Mouse (Mus musculus) CH12.LX (cell line): ENCODE data around the gene Six5. TPM values are rescaled to one million over a fixed set of nuclear protein-coding genes. Genes with fewer than 3 reads are reported as not detected.

Experiments
- DNase-seq: peaks from one replicate; pipeline ENCODE4 v3.0.0-alpha.2; 2013; ENCODE audit errors: extremely low read depth
- H3K27ac ChIP-seq: 2 replicates; pipeline ENCODE4 v1.5.1; 2012; ENCODE audit warnings: low read depth, mild to moderate bottlenecking, control low read depth, moderate library complexity; ENCODE audit not compliant: insufficient read depth
- H3K27me3 ChIP-seq: replicated peaks from 2 replicates; pipeline ENCODE3; 2012; ENCODE audit warnings: inconsistent platforms
- H3K36me3 ChIP-seq, 2 experiments: replicated peaks in 1 of 2; 2 replicates each; pipeline versions ENCODE3 to v1.6.1; 2012; ENCODE audit warnings: inconsistent platforms in 1 of 2, low read length in 1 of 2, mild to moderate bottlenecking in 1 of 2, mixed read lengths in 1 of 2, moderate library complexity in 1 of 2; ENCODE audit not compliant: control insufficient read depth in 1 of 2, insufficient read depth in 1 of 2
- H3K4me1 ChIP-seq, 2 experiments: 2 replicates each; pipeline ENCODE4 v1.6.1; 2012; ENCODE audit warnings: inconsistent platforms in 1 of 2, moderate library complexity in 1 of 2; ENCODE audit not compliant: insufficient read depth in 2 of 2, control insufficient read depth in 1 of 2
- H3K4me2 ChIP-seq: 2 replicates; pipeline ENCODE4 v1.6.1; 2012; ENCODE audit warnings: low read depth, mild to moderate bottlenecking, control low read depth; ENCODE audit not compliant: poor library complexity, insufficient read depth, severe bottlenecking
- H3K4me3 ChIP-seq, 3 experiments: fragments of 150-350 bp in 1 of 3; sonication (generic) in 1 of 3; replicated peaks in 1 of 3; 2 replicates each; pipeline versions ENCODE3 to v1.5.1; 2011 to 2012; ENCODE audit warnings: low read depth in 2 of 3, low read length in 2 of 3, mild to moderate bottlenecking in 2 of 3, moderate library complexity in 2 of 3, control low read depth in 1 of 3, improper control_type of control experiment in 1 of 3, inconsistent platforms in 1 of 3, mixed read lengths in 1 of 3; ENCODE audit not compliant: poor library complexity in 1 of 3
- H3K79me2 ChIP-seq: replicated peaks from 2 replicates; pipeline ENCODE4 v1.6.1; 2012; ENCODE audit warnings: mild to moderate bottlenecking, moderate library complexity; ENCODE audit not compliant: control insufficient read depth, poor library complexity, insufficient read depth, severe bottlenecking; ENCODE audit errors: extremely low read depth
- H3K9ac ChIP-seq: 2 replicates; pipeline ENCODE4 v1.6.1; 2012; ENCODE audit warnings: low read depth, mild to moderate bottlenecking, control low read depth, moderate library complexity; ENCODE audit not compliant: insufficient read depth
- H3K9me3 ChIP-seq: replicated peaks from 2 replicates; pipeline ENCODE3; 2012; ENCODE audit warnings: low read length, inconsistent platforms, mixed read lengths
- CTCF ChIP-seq, 2 experiments: IDR thresholded peaks in 1 of 2; conservative IDR thresholded peaks in 1 of 2; 2 replicates each; pipeline ENCODE4 v1.5.1; 2011 to 2012; ENCODE audit warnings: low read depth in 2 of 2, low read length in 2 of 2, improper control_type of control experiment in 1 of 2, inconsistent platforms in 1 of 2, mild to moderate bottlenecking in 1 of 2, moderate library complexity in 1 of 2
- ELF1 ChIP-seq: IDR thresholded peaks from 2 replicates; pipeline ENCODE4 v1.6.1; 2014; ENCODE audit warnings: low read depth, mild to moderate bottlenecking, inconsistent platforms, low read length, improper control_type of control experiment
- EP300 ChIP-seq: IDR thresholded peaks from 2 replicates; pipeline ENCODE4 v1.6.1; 2011; ENCODE audit warnings: low read length, improper control_type of control experiment
- ETS1 ChIP-seq: conservative IDR thresholded peaks from 2 replicates; pipeline ENCODE4 v1.6.1; 2012; ENCODE audit warnings: low read depth, mild to moderate bottlenecking, inconsistent platforms, low read length, improper control_type of control experiment, moderate library complexity
- GABPA ChIP-seq: IDR thresholded peaks from 2 replicates; pipeline ENCODE4 v1.6.1; 2012; ENCODE audit warnings: low read depth, low read length, improper control_type of control experiment, inconsistent platforms; ENCODE audit not compliant: insufficient replicate concordance
- JUN ChIP-seq: IDR thresholded peaks from 2 replicates; pipeline ENCODE4 v1.6.1; 2011; ENCODE audit warnings: low read depth, mild to moderate bottlenecking, low read length, improper control_type of control experiment, moderate library complexity; ENCODE audit not compliant: insufficient read depth
- MAX ChIP-seq: IDR thresholded peaks from 2 replicates; pipeline ENCODE4 v1.6.1; 2011; ENCODE audit warnings: low read length, improper control_type of control experiment
- MEF2A ChIP-seq: IDR thresholded peaks from 2 replicates; pipeline ENCODE4 v1.6.1; 2014; ENCODE audit warnings: low read depth, mild to moderate bottlenecking, inconsistent platforms, low read length, improper control_type of control experiment, borderline replicate concordance
- MXI1 ChIP-seq: IDR thresholded peaks from 2 replicates; pipeline ENCODE4 v1.6.1; 2011; ENCODE audit warnings: mild to moderate bottlenecking, low read depth, low read length, improper control_type of control experiment
- MYC ChIP-seq: IDR thresholded peaks from 2 replicates; pipeline ENCODE4 v1.6.1; 2011; ENCODE audit warnings: low read depth, mild to moderate bottlenecking, improper control_type of control experiment, low read length
- NRF1 ChIP-seq: IDR thresholded peaks from 2 replicates; pipeline ENCODE4 v1.6.1; 2014; ENCODE audit warnings: low read depth, mild to moderate bottlenecking, inconsistent platforms, low read length, improper control_type of control experiment, moderate library complexity
- PAX5 ChIP-seq: IDR thresholded peaks from 2 replicates; pipeline ENCODE4 v1.6.1; 2012; ENCODE audit warnings: low read length, inconsistent platforms, mixed read lengths
- POLR2A ChIP-seq: IDR thresholded peaks from 2 replicates; pipeline ENCODE4 v1.6.1; 2011; ENCODE audit warnings: low read depth, mild to moderate bottlenecking, improper control_type of control experiment, low read length
- SIN3A ChIP-seq: IDR thresholded peaks from 2 replicates; pipeline ENCODE4 v1.6.1; 2012; ENCODE audit warnings: low read length, improper control_type of control experiment, inconsistent platforms
- TBP ChIP-seq: conservative IDR thresholded peaks from 2 replicates; pipeline ENCODE4 v1.6.1; 2011; ENCODE audit warnings: low read depth, low read length, improper control_type of control experiment
- TCF12 ChIP-seq: IDR thresholded peaks from 2 replicates; pipeline ENCODE4 v1.6.1; 2014; ENCODE audit warnings: low read depth, mild to moderate bottlenecking, inconsistent platforms, low read length, improper control_type of control experiment
- USF1 ChIP-seq: IDR thresholded peaks from 2 replicates; pipeline ENCODE4 v1.6.1; 2014; ENCODE audit warnings: low read depth, mild to moderate bottlenecking, inconsistent platforms, low read length, improper control_type of control experiment
- USF2 ChIP-seq: conservative IDR thresholded peaks from 2 replicates; pipeline ENCODE4 v1.6.1; 2011; ENCODE audit warnings: low read depth, low read length, improper control_type of control experiment
- ZKSCAN1 ChIP-seq: IDR thresholded peaks from 2 replicates; pipeline ENCODE4 v1.6.1; 2012; ENCODE audit warnings: low read depth, inconsistent platforms, low read length, improper control_type of control experiment, borderline replicate concordance
- ZMIZ1 ChIP-seq: IDR thresholded peaks from 2 replicates; pipeline ENCODE4 v1.6.1; 2012; ENCODE audit warnings: low read depth, mild to moderate bottlenecking, inconsistent platforms, low read length, improper control_type of control experiment
- dilution Hi-C: fragments of 300-500 bp; cut with MboI; formaldehyde crosslinking; loops from 2 replicates; pipeline ENCODE4 v1.14.3; 2020; ENCODE audit warnings: low sequenced_read_pairs; ENCODE audit not compliant: extremely low pct_unique_long_range_greater_than_20kb, extremely low pct_ligation_motif_present
- in situ Hi-C: fragments of 300-500 bp; cut with MboI; formaldehyde crosslinking; loops from 3 replicates; pipeline ENCODE4 v1.14.3; 2019; ENCODE audit warnings: low sequenced_read_pairs, low pct_ligation_motif_present, low pct_unique_long_range_greater_than_20kb, mixed read lengths
- polyA plus RNA-seq: library from polyadenylated mRNA; unstranded; fragments of >175 nt; gene quantifications from 2 replicates; pipeline ENCODE4 v1.2.1, GENCODE M21; 2012; ENCODE audit warnings: low read depth; ENCODE audit not compliant: insufficient read length
- total RNA-seq, 2 experiments: library from RNA; depleted of rRNA; stranded (reverse); fragments of 300-350 nt in 1 of 2; fragments of >200 nt in 1 of 2; gene quantifications; 2 replicates each; pipeline ENCODE4 v1.2.3; 2012 to 2014

The Six5 gene
- total and polyA plus RNA-seq, 3 experiments = 0.16 to 1.8 (median 0.33) TPM

DNA sequence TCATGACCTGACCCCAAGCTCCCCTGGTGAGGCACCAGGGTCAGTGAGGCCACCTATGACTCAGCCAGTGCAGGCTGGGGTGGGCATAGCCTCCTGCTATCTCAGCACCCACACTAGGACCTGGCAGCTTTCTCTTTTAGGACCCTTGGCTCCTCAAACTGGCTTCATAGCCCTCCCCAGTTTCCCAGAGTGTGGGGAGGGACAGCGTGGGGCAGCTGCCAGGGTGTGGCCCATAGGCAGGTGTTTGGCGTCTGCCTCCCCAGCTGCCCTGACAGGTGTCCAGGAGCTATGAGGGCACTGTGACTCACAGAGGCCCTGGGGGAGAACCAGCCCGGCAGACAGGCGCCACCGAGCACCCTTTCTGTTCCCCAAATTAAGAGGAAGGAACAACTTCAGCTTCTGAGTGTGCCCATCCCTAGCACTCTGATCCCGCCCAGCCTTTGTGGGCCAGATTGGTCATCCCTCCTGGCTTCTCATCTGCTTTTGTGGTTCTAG is 10.1 kb upstream of the Six5 start (continued):
- TF ChIP-seq GABPA (no peak), MEF2A (0 out of 2 replicates have a peak, but pooled peaks have one; percentile 47), JUN (no peak), USF1 (no peak), CTCF (conservative IDR thresholded peaks at IDR 0.05 in 1 of 2, IDR thresholded peaks at IDR 0.05 in 1 of 2; ENCODE audit: low read depth in 2 of 2, low read length in 2 of 2) (no peak), SIN3A (0 out of 2 replicates have a peak, but pooled peaks have one; percentile 50), ETS1 (peak; percentile 75), MYC (0 out of 2 replicates have a peak, but pooled peaks have one; percentile 15), TBP (no peak), MAX (no peak), PAX5 (no peak), MXI1 (no peak), POLR2A (no peak), ZKSCAN1 (no peak)

DNA sequence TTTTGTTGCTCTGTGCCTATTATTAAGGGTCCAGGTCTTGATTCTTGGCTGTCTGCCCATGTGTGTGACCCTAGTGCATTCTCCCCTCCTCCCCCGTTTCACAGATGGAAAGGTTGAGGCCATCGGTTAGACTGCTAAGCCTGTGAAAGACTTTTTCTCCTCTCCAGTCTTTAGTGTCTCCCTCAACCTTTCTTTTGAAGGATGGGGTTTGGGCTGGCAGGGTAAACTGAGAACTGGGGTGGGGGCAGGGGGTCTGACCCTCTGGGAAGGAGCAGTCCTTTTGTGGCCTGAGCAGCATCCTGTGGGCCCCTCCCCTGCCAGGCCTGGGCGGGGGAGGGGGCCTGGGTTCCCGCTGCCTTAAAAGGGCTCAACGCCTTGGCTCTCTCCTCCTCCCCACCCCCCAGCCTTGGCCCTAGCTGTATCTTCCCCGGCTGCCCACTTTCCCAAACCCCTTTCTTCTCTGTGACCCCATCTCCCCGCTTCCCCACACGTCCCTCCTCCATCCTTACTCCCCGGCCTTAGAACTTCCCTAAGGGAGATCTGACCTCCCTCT is 9.4 kb upstream of the Six5 start:
- peaks cover 85% of the 10 kb centered on the region for H3K27me3 ChIP-seq
- no peak overlapping the region for H3K4me2 ChIP-seq
- DNase-seq = no peak
- H3K4me3 ChIP-seq = no peak overlapping the region
- H3K79me2 ChIP-seq = no peaks in the 10 kb centered on the region
- peaks cover 20 to 56% of the 10 kb centered on the region in 2 experiments for H3K4me1 ChIP-seq
- no peak overlapping the region for H3K9ac ChIP-seq
- TF ChIP-seq ELF1 (no peak), MXI1 (no peak), TCF12 (no peak), EP300 (no peak), NRF1 (no peak), ZMIZ1 (no peak)
- H3K27ac ChIP-seq = no peak overlapping the region
- no peaks in the 10 kb centered on the region for H3K9me3 ChIP-seq
- dilution Hi-C loops (no loop called here), in situ Hi-C loops (no loop called here)
- no peaks in the 10 kb centered on the region for H3K36me3 ChIP-seq

DNA sequence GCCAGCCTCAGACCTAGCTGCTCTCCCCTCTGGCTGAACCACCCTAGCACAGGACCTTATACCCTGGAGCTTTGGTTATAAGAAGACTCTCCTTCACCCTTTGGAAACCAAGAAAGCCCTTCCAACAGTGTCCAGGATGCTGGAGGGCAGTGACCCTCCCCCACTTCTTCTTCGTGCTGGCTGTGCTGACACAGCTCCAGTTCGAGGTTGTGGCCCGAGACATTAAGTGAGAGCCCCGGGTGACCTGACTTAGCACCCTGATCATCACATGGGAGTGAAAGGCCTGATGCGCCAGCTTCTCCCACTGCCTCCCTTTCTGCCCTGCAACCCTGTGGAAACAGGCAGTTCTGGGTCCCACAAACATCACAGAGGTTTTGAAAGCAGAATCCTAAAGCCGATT is 8.9 kb upstream of the Six5 start:
- in situ Hi-C loops = no loop called here
- Histone ChIP-seq H3K9ac (no peak overlapping the region), H3K27ac (no peak overlapping the region), H3K79me2 (no peaks in the 10 kb centered on the region), H3K4me1 (peaks cover 20 to 55% of the 10 kb centered on the region in 2 experiments), H3K27me3 (peaks cover 85% of the 10 kb centered on the region), H3K36me3 (no peaks in the 10 kb centered on the region), H3K4me3 (no peak overlapping the region), H3K9me3 (no peaks in the 10 kb centered on the region), H3K4me2 (peak overlapping the region; percentile 79)
- no peak for DNase-seq
- dilution Hi-C loops = no loop called here
- no peak for TF ChIP-seq USF2
